Mouse (Mus musculus) heart, adult 9 months (tissue): ENCODE measurements at regions not wholly inside any gene's neighbourhood (a gene's known extent, or its start where the extent isn't known, plus 50 kb on each side); places are given as distances from the start of the nearest gene placed in this dataset.

Source experiments
- DNase-seq, 2 experiments: peaks; one replicate each; pipeline ENCODE4 v3.0.0; 2022; ENCODE audit warnings: low spot score in 2 of 2

GRCm38 (mm10) chr2:173418951-173419350 is 103.4 kb upstream of the 1700021F07Rik start:
- DNase-seq: no peak

GRCm38 (mm10) chr2:173419972-173420391 is 102.4 kb upstream of the 1700021F07Rik start:
- DNase-seq: no peak

- DNase-seq: no peak
Observed at GRCm38 (mm10) chr2:173420481-173420880, 101.9 kb upstream of the 1700021F07Rik start.

DNA sequence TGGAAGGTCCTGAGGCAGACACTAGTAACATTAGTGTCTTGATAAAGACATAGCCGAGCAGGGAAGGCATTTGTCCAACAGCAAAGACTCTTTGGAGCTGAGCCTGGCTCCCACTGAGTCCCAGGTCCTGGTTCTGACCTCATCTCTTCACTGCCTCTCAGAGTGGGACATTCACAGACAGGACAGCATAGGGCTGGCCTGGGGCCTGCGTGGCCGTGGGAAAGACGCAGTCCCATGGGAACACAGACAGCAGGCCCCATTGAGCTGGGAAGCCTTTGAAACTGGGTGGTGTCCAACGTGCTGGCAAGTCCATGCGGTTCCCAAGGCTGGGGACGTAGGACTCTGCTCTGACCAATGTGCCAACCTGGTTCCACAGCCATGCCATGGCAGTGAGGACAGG is 97.5 kb upstream of the 1700021F07Rik start:
- DNase-seq: peak in 1 of 2 experiments; percentile 49

DNA sequence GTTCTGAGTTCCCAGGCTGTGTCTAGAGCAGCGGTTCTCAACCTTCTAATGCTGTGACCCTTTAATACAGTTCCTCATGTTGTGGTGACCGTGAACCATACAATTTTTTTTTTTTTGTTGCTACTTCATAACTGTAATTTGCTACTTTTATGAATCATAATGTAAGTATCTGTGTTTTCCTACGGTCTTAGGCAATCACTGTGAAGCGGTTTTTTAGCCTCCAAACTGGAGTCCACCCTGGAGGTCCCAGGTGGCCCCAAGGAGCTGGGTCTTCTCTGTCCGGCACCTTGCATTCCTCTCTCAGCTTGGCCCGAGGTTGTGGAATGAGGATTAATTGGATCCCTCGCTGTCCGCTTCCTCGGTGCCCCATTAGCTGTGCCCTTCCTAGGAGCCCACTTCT is 96.6 kb upstream of the 1700021F07Rik start:
- no peak for DNase-seq

- no peak for DNase-seq
Observed at GRCm38 (mm10) chr2:173426191-173427065, 96.0 kb upstream of the 1700021F07Rik start.

DNA sequence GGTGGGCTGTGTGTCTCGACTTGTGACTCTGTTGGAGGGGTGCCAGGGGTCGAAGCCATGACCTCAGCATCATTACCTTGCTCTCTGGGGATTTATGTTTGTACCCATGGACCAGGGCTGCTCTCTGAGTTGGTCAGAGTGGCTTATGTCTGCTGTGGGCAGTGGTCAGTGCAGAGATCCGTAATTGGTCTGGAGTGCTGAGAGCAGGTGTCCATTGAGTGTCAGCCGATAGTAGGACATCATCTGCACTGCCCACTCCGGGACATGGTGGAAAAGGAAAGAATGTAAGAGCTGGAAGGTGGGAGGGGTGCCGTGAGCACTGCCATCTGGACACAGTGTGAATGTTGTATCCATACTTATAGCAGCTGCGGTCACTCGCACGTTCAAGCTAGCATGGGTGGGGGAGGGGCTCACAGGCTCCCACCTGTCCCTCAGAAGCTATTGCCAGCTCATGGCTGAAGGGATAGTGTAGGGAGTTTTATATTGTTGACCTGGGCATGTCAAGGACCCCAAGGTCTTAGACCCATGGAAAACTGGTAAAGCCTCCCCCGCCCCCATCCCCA is 94.4 kb upstream of the 1700021F07Rik start:
- DNase-seq: no peak

DNA sequence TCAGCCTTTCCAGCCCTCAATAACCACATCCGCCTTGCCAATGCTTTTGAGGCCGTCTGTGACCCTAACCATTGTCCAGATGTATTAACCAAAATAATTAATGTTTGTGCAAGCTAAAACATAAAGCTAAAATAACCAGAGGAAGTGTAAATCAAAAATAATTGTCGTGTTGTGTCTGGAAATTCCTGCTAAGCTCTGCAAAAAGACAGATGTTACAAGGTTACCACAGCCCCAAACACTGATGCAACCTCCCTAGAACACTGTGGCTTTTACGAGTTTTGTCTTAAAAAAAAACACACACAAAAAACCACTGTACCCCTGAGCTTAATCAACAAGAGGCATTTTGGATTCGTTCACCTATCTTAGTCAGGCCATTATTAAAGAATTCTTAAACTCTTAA is 90.5 kb upstream of the 1700021F07Rik start:
- no peak for DNase-seq

- peak; percentile 76 to 78 for DNase-seq
Observed at GRCm38 (mm10) chr2:173432258-173432657, 90.1 kb upstream of the 1700021F07Rik start.

- no peak for DNase-seq
Observed at GRCm38 (mm10) chr2:173432886-173433624, 89.3 kb upstream of the 1700021F07Rik start.

GRCm38 (mm10) chr2:173436580-173436979 is 85.8 kb upstream of the 1700021F07Rik start:
- DNase-seq: no peak

DNA sequence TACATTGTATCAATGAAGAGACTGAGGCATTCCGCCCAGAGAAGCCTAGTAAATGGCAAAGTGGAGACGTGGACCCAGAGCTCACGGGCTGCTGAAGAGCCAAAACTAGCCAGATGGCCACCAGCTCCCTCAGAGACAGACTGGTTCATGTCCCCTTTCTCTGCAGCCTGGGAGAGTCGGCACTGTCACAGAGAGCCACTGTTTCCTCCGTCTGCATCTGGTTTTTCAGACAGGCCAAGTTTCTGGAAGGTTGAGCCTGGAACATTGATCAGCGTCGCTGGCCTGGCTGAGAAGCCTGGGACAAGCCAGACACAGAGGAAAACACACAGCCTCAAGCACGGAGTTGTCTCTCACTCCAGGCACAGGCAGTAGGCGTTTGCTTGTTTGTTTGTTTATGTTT is 83.4 kb upstream of the 1700021F07Rik start:
- DNase-seq: peak in 1 of 2 experiments; percentile 38

- no peak for DNase-seq
Observed at GRCm38 (mm10) chr2:173442056-173442455, 80.3 kb upstream of the 1700021F07Rik start.

- DNase-seq: no peak
Observed at GRCm38 (mm10) chr2:173443262-173443661, 79.1 kb upstream of the 1700021F07Rik start.

DNA sequence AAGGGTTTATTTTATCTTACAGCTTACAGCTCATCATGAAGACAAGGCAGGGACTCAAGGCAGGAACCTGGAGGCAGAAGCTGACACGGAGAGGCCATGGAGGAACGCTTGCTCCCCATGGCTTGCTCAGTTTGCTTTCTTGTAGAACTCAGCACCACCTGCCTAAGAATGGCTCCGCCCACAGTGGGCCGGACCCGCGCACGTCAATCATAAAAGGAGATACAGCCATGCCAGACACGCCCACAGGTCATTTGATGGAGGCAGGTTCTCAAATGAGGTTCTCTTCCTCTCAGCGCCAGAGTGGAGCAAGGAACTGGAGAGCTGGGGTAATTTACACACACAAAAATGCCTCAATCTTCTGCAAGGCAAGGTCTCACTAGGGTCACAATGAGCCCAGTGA is 78.0 kb upstream of the 1700021F07Rik start:
- DNase-seq: no peak

DNA sequence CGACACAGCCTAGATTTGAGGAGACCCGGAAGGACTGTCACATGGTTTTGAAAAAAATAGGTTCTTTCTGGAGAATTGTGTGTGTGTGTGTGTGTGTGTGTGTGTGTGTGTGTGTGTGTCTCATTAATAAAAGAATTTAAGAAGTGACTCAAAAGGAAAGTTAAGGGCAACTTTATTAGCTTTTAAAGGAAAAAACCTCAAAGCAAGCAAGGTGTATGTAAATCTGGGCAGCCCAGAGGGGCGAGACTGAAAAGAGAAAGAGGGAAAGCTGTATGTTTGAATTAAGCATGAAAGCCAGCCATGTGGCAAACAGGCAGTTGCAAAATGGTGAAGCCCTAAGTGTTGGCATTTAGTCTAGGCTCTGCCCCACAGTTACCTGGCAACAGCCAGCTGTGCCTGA is 77.3 kb upstream of the 1700021F07Rik start:
- DNase-seq: no peak

DNA sequence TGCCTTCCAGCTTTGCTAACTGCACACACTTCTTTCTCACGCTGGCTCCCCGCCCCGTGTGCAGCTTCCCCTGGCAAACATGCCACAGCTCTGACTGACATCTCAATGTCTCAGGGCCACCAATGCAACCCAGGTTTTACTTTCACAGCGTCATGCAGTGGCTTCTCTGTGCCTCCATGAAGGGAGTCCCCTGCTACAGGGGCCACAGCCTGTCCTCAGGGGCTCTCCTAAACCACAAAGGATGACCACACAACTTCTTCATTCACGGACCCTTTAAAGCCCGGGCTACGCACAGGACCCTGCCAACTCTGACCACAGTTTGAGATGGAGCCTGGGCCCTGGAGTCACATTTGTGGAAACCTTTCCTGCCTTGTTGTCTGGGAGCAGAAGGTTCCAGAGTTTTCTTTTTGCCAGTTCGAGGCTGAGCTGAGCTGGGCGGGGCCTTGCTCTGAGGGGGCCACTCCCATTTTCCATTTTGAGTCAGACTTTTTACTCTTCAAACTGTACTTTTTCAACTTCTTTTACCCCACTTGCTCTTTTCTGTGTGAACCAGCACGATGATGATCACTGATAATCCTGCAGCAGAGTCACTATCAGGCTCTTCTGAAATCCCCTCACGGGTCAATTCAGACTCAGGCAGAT is 73.7 kb upstream of the 1700021F07Rik start:
- no peak for DNase-seq

DNA sequence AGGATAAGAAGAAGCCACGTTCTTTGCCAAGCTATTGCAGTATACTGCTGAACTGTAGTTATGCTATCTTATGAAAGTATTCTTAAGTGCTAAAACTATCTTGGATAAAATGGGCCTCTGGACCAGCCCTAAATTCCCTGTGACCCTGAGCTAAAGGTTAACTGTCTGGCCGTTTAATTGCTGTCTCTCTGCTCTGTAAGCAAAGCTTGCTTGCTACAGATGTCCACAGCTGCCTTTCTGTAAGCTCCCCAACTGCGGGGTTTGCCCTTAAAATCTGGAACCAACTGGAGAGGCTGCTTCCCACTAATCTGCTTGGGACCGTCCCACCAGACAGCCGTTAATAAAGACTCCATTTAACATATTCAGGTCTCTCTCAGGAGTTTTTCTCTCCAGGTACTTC is 73.2 kb upstream of the 1700021F07Rik start:
- DNase-seq: peak; percentile 72

GRCm38 (mm10) chr2:173451993-173452481 is 70.3 kb upstream of the 1700021F07Rik start:
- no peak for DNase-seq

- no peak for DNase-seq
Observed at GRCm38 (mm10) chr2:173452800-173453199, 69.6 kb upstream of the 1700021F07Rik start.

DNA sequence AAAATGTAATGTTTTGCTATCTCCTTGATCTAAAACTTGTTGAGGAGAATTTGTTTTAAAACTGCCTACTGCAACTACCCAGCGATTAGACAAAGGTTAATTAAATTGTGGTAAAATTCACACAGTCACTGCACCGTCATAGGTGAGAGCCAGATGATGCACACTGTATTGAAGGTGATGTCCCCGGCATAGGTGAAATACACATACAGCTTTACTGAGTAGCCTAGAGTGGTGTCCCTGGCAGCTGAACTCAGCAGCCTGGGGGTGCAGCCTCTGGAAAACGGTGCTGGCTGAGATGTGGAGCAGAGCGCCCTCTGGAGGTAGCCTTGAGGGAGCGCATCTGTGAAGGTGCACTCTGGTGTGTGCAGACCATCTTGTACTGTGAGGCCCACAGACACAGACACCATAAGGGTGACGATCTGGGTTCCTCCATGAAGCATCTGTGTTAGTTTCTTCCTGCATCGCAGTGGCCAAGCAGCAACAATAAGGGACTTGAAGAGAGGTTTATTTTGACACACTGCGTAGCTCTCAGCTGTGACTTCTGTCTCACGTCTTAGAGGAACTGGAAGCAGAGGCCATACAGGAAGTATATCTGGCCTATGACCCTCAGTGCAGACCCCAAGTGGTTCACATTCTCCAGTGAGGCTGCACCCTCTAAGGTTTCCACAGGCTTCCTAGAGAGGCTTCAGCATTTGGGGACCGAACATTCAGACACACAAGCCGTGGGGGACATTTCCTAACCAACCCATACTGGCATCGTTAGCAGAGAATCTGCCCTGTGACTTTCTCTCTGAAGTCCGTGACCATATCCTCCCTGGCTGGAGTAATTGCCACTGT is 68.6 kb upstream of the 1700021F07Rik start:
- no peak for DNase-seq
